In genomic region chr5:127649077-127649476, GRCm38 (mm10) we compare ENCODE assay signal across 9 mouse cellular contexts. TPM values are rescaled to one million over a fixed set of nuclear protein-coding genes. Genes with fewer than 3 reads are reported as not detected.
DNase-seq lines count a peak whose midpoint lies in the region; ATAC-seq lines count a peak whose summit lies in the region.
"Had no signal": no experiment of that assay in that cellular context is flagged by ENCODE, and none has a peak within 500 bp of the region (broad histone marks: within the 10 kb centered on the region; RNA-seq: fewer than 3 reads in every experiment).

No protein-coding gene starts in this region.

- ATAC-seq in liver, embryonic 11.5 days (replicated peaks; ENCODE audit: low FRiP score): no peak
- ATAC-seq in common myeloid progenitor, adult 5-6 weeks (replicated peaks; ENCODE audit: low read depth, poor library complexity, severe bottlenecking): 0 out of 2 replicates have a peak, but pooled peaks have one; percentile 63
- ATAC-seq in monocyte, adult 5-6 weeks (replicated peaks; ENCODE audit: insufficient number of reproducible peaks, low FRiP score, low TSS enrichment, poor library complexity, severe bottlenecking): 0 out of 2 replicates have a peak, but pooled peaks have one; percentile 63
- ATAC-seq in forebrain, embryonic 12.5 days (ENCODE audit: low FRiP score): no peak

- H3K9ac ChIP-seq in liver, embryonic 11.5 days (ENCODE audit: low read depth, low read length): no peak overlapping the region
- H3K9ac ChIP-seq in forebrain, embryonic 12.5 days: no peak overlapping the region

- no peak overlapping the region for H3K27ac ChIP-seq in liver, embryonic 11.5 days (ENCODE audit: low read depth, low read length)
- no peak overlapping the region for H3K27ac ChIP-seq in forebrain, embryonic 12.5 days

- H3K36me3 ChIP-seq in liver, embryonic 11.5 days (ENCODE audit: control insufficient read depth, insufficient read depth, low read length): no peaks in the 10 kb centered on the region
- H3K36me3 ChIP-seq in forebrain, embryonic 12.5 days (replicated peaks): peaks cover 20% of the 10 kb centered on the region; the same call in 1 of the 2 replicates

- no peaks in the 10 kb centered on the region for H3K27me3 ChIP-seq in liver, embryonic 11.5 days (replicated peaks; ENCODE audit: control insufficient read depth, insufficient read depth, low read length)
- H3K27me3 ChIP-seq in forebrain, embryonic 12.5 days: no peaks in the 10 kb centered on the region

- no peak overlapping the region for H3K4me2 ChIP-seq in liver, embryonic 11.5 days
- no peak overlapping the region for H3K4me2 ChIP-seq in forebrain, embryonic 12.5 days

- no peaks in the 10 kb centered on the region for H3K9me3 ChIP-seq in liver, embryonic 11.5 days (ENCODE audit: control insufficient read depth, low read length)
- H3K9me3 ChIP-seq in forebrain, embryonic 12.5 days: no peaks in the 10 kb centered on the region

- no peaks in the 10 kb centered on the region for H3K4me1 ChIP-seq in liver, embryonic 11.5 days (replicated peaks; ENCODE audit: control insufficient read depth, insufficient read depth, low read length)
- no peaks in the 10 kb centered on the region for H3K4me1 ChIP-seq in forebrain, embryonic 12.5 days

- peak; percentile 35 for DNase-seq in adrenal gland, postnatal 14 days
- DNase-seq in adrenal gland, postnatal 25 days: no peak
- DNase-seq in liver: peak; percentile 10
- no peak for DNase-seq in liver, embryonic 11.5 days (ENCODE audit: low spot score)
- no peak for DNase-seq in T-cell, adult 2 months (ENCODE audit: low spot score)

- no peak overlapping the region for H3K4me3 ChIP-seq in liver, embryonic 11.5 days (ENCODE audit: low read depth, low read length)
- no peak overlapping the region for H3K4me3 ChIP-seq in forebrain, embryonic 12.5 days (replicated peaks)

RNA-seq across cellular contexts. Expression of gene Slc15a4, which starts 16.4 kb away (rescaled TPM):
- 16.7 and 24.3 TPM in 2 replicates for total RNA-seq in adrenal gland, postnatal 14 days (2021)
- total RNA-seq in adrenal gland, postnatal 25 days (2021): 15.6 and 23.6 TPM in 2 replicates
- 17.6 and 20.1 TPM in 2 replicates for polyA plus RNA-seq in liver, embryonic 11.5 days (2014; fragmentation: Nextera tagmentation; extraction: Ambion mirVana)
- total RNA-seq in common myeloid progenitor, adult 5-6 weeks (2017): 15.2 and 32.4 TPM in 2 replicates
- 143 to 291 TPM (median 159 TPM) in 3 replicates for total RNA-seq in monocyte, adult 5-6 weeks (2017)
- 25.5 and 27.5 TPM in 2 replicates for polyA plus RNA-seq in forebrain, embryonic 12.5 days (2016; fragmentation: Nextera tagmentation; extraction: Ambion mirVana)

RNA-seq across cellular contexts. Expression of gene Glt1d1, which starts 17.0 kb away (rescaled TPM):
- 1.1 and 4.7 TPM in 2 replicates for total RNA-seq in adrenal gland, postnatal 14 days (2021)
- 0.33 and 1.1 TPM in 2 replicates for total RNA-seq in adrenal gland, postnatal 25 days (2021)
- 0.10 and 0.67 TPM in 2 replicates for polyA plus RNA-seq in liver, embryonic 11.5 days (2014; fragmentation: Nextera tagmentation; extraction: Ambion mirVana)
- not detected in 2 replicates for total RNA-seq in common myeloid progenitor, adult 5-6 weeks (2017)
- 2.6 to 6.2 TPM (median 2.7 TPM) in 3 replicates for total RNA-seq in monocyte, adult 5-6 weeks (2017)
- 1.5 and 1.9 TPM in 2 replicates for polyA plus RNA-seq in forebrain, embryonic 12.5 days (2016; fragmentation: Nextera tagmentation; extraction: Ambion mirVana)
- polyA plus RNA-seq: C2C12 had no signal

Comparison
In these comparisons a context has a peak if more than half of its experiments do, and no peak if none do; other contexts are left out.
1. DNase-seq: peak in adrenal gland, postnatal 14 days (single experiment) and liver (single experiment); none in adrenal gland, postnatal 25 days (single experiment), liver, embryonic 11.5 days (single experiment) and T-cell, adult 2 months (single experiment).
2. ATAC-seq: peak in common myeloid progenitor, adult 5-6 weeks (single experiment) and monocyte, adult 5-6 weeks (single experiment); none in liver, embryonic 11.5 days (single experiment) and forebrain, embryonic 12.5 days (single experiment).